Mouse (Mus musculus): Measurements from ENCODE around the gene Rdh16. TPM values are rescaled to one million over a fixed set of nuclear protein-coding genes. Genes with fewer than 3 reads are reported as not detected.
"Not testable (repeated sequence)": the region's sequence is repeated elsewhere in the genome, so short reads cannot be mapped to it uniquely, and the experiment has no call there.

The Rdh16 gene
- polyA plus RNA-seq, 1 experiment = 4.4 TPM

DNA sequence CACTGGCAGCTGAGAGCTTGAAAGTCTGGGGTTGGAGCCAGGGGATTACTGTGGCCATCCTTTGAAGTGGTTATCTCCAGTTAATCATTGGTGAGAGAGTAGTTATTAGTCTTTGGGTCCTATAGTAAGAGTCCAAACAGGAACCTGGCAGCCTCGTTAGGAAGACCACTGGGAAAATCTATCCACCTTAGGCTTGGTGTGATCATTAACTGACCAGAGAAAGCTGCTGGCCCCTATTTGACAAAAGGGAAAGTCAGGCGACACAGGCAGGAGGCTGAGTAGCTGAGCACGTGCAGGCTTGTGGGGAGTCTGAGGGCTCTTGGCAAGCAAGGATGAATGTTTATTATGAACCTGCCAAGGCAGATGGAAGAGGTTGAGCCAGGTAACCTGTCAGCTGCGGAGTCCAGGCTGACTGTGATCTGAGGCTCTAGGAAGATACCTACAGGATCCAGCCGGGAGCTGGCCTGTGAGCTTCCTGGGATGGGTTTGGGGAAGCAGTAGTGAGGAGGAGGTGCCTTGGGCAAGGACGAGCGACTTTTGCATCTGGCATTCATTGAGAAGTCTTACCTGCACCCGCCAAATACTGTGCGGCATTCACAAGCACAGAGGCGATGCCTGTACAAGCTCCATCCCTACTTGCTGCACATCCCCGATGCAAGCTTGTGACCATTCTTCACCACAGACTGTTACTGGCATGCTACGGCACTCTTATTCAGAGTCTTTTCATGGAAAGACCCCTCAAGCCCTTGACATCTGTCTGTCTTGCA, 36.9 kb upstream of the Rdh16 start:
- Histone ChIP-seq H3K4me1 (ENCODE audit: control insufficient read depth, insufficient read depth, insufficient read length, low read length) (peaks cover 13% of the 10 kb centered on the region; the same call in 1 of the 2 replicates), H3K27ac (ENCODE audit: insufficient read depth, low read depth, low read length) (peak overlapping the region; percentile 52), H3K4me3 (ENCODE audit: low read depth, low read length) (no peak overlapping the region), H3K27me3 (ENCODE audit: control insufficient read depth, insufficient read depth, low read length) (no peaks in the 10 kb centered on the region), H3K36me3 (ENCODE audit: control insufficient read depth, insufficient read depth, low read length) (no peaks in the 10 kb centered on the region)
- 24% methylated on average over 12 of the region's 12 CpGs for WGBS
- no peak for TF ChIP-seq POLR2A (IDR thresholded peaks at IDR 0.05; ENCODE audit: low read depth, low read length)

DNA sequence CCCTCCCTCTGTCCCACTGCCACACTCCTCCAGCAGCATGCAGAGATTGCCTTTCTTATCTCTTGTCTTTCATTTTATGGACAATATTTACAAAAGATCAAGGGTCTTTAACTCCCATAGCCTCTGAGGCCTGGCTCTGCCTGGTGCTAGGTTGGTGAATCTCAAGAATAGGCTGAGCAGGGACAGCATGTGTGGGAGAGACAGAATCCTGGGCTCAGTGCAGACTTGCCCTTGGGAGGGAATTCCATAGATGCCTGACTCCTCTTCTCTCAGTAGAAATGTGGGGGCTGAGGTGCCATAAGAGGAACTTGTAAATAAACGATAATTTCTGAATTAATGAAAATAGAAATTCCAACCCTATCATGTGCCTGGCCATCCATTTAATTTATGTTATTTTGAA, 34.4 kb upstream of the Rdh16 start:
- Histone ChIP-seq H3K27ac (ENCODE audit: insufficient read depth, low read depth, low read length) (no peak overlapping the region), H3K36me3 (ENCODE audit: control insufficient read depth, insufficient read depth, low read length) (no peaks in the 10 kb centered on the region), H3K27me3 (ENCODE audit: control insufficient read depth, insufficient read depth, low read length) (no peaks in the 10 kb centered on the region), H3K4me3 (ENCODE audit: low read depth, low read length) (no peak overlapping the region), H3K4me1 (ENCODE audit: control insufficient read depth, insufficient read depth, insufficient read length, low read length) (peaks cover 6% of the 10 kb centered on the region; the same call in 1 of the 2 replicates)
- WGBS = 47% methylated on average over 1 of the region's 1 CpGs
- TF ChIP-seq POLR2A (IDR thresholded peaks at IDR 0.05; ENCODE audit: low read depth, low read length) (no peak), CTCF (IDR thresholded peaks at IDR 0.05; ENCODE audit: extremely low read depth, insufficient read length, insufficient replicate concordance, low read depth, low read length) (no peak)

- no peaks in the 10 kb centered on the region for H3K36me3 ChIP-seq (ENCODE audit: control insufficient read depth, insufficient read depth, low read length)
- H3K27me3 ChIP-seq (ENCODE audit: control insufficient read depth, insufficient read depth, low read length) = no peaks in the 10 kb centered on the region
- H3K4me3 ChIP-seq (ENCODE audit: low read depth, low read length) = peak within 1 kb of the TSS; percentile 49
- 18% methylated on average over 2 of the region's 2 CpGs for WGBS
- peaks cover 8% of the 10 kb centered on the region; the same call in 1 of the 2 replicates for H3K4me1 ChIP-seq (ENCODE audit: control insufficient read depth, insufficient read depth, insufficient read length, low read length)
- no peak for TF ChIP-seq CTCF (IDR thresholded peaks at IDR 0.05; ENCODE audit: extremely low read depth, insufficient read length, insufficient replicate concordance, low read depth, low read length)
- no peak for TF ChIP-seq POLR2A (IDR thresholded peaks at IDR 0.05; ENCODE audit: low read depth, low read length)
- peak within 1 kb of the TSS; percentile 88 for H3K27ac ChIP-seq (ENCODE audit: insufficient read depth, low read depth, low read length)
Observed at GRCm38 (mm10) chr10:127776011-127776410, 24.9 kb upstream of the Rdh16 start, which contains the start of gene Rdh9. Gene Rdh9, plus strand, starts transcription at chr10:127776386.

DNA sequence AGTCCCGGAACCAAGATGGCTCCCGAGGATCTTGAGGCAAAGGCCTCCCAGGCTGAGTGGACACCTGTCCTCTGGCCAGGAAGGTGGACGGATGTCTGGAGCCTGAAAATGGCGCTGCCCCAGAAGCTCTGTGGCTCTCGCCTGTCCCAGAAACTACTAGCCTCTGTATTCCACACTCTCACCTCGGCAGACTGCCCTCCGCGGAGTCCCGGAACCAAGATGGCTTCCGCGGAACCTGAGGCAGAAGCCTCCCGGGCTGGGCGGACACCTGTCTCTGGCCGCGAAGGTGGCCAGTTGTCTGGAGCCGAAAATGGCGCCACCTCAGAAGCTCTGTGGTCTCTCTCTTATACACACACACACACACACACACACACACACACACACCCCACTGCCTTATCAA, 18.6 kb upstream of the Rdh16 start:
- not testable (repeated sequence) for H3K4me1 ChIP-seq (ENCODE audit: control insufficient read depth, insufficient read depth, insufficient read length, low read length); H3K36me3 ChIP-seq (ENCODE audit: control insufficient read depth, insufficient read depth, low read length); H3K27me3 ChIP-seq (ENCODE audit: control insufficient read depth, insufficient read depth, low read length); H3K4me3 ChIP-seq (ENCODE audit: low read depth, low read length); H3K27ac ChIP-seq (ENCODE audit: insufficient read depth, low read depth, low read length)
- 96% methylated on average over 17 of the region's 17 CpGs for WGBS

GRCm38 (mm10) chr10:127785411-127785810, 15.5 kb upstream of the Rdh16 start:
- H3K36me3 ChIP-seq (ENCODE audit: control insufficient read depth, insufficient read depth, low read length); H3K4me3 ChIP-seq (ENCODE audit: low read depth, low read length); H3K27me3 ChIP-seq (ENCODE audit: control insufficient read depth, insufficient read depth, low read length); H3K4me1 ChIP-seq (ENCODE audit: control insufficient read depth, insufficient read depth, insufficient read length, low read length); H3K27ac ChIP-seq (ENCODE audit: insufficient read depth, low read depth, low read length): not testable (repeated sequence)
- whole genome bisulfite sequencing = 93% methylated on average over 1 of the region's 1 CpGs

- H3K27me3 ChIP-seq (ENCODE audit: control insufficient read depth, insufficient read depth, low read length) = no peaks in the 10 kb centered on the region
- H3K4me3 ChIP-seq (ENCODE audit: low read depth, low read length) = no peak overlapping the region
- peaks cover 19% of the 10 kb centered on the region; the same call in 1 of the 2 replicates for H3K4me1 ChIP-seq (ENCODE audit: control insufficient read depth, insufficient read depth, insufficient read length, low read length)
- H3K36me3 ChIP-seq (ENCODE audit: control insufficient read depth, insufficient read depth, low read length) = no peaks in the 10 kb centered on the region
- H3K27ac ChIP-seq (ENCODE audit: insufficient read depth, low read depth, low read length) = 0 out of 2 replicates have a peak overlapping the region, but pooled peaks have one; percentile 1
- TF ChIP-seq POLR2A (IDR thresholded peaks at IDR 0.05; ENCODE audit: low read depth, low read length) (no peak), CTCF (IDR thresholded peaks at IDR 0.05; ENCODE audit: extremely low read depth, insufficient read length, insufficient replicate concordance, low read depth, low read length) (no peak)
- 54% methylated on average over 1 of the region's 1 CpGs for WGBS
Observed at GRCm38 (mm10) chr10:127799295-127799694, 1.7 kb upstream of the Rdh16 start.

- no peaks in the 10 kb centered on the region for H3K36me3 ChIP-seq (ENCODE audit: control insufficient read depth, insufficient read depth, low read length)
- H3K4me3 ChIP-seq (ENCODE audit: low read depth, low read length) = no peak overlapping the region
- H3K27me3 ChIP-seq (ENCODE audit: control insufficient read depth, insufficient read depth, low read length) = no peaks in the 10 kb centered on the region
- H3K27ac ChIP-seq (ENCODE audit: insufficient read depth, low read depth, low read length) = 0 out of 2 replicates have a peak overlapping the region, but pooled peaks have one; percentile 55
- WGBS = 50% methylated on average over 2 of the region's 2 CpGs
- peaks cover 19% of the 10 kb centered on the region; the same call in 1 of the 2 replicates for H3K4me1 ChIP-seq (ENCODE audit: control insufficient read depth, insufficient read depth, insufficient read length, low read length)
- TF ChIP-seq POLR2A (IDR thresholded peaks at IDR 0.05; ENCODE audit: low read depth, low read length) (no peak), CTCF (IDR thresholded peaks at IDR 0.05; ENCODE audit: extremely low read depth, insufficient read length, insufficient replicate concordance, low read depth, low read length) (no peak)
Observed at GRCm38 (mm10) chr10:127801612-127802011, 660 bp downstream of the Rdh16 start.
